Mouse (Mus musculus) intestine, embryonic 14.5 days (tissue): ENCODE measurements around the gene Nrarp. TPM values are rescaled to one million over a fixed set of nuclear protein-coding genes. Genes with fewer than 3 reads are reported as not detected.

ENCODE experiments used
- ATAC-seq: fragments of 200-750 bp; cut with Nextera tagmentation; replicated peaks from 2 replicates; pipeline ENCODE4 v1.8.0; 2017; ENCODE audit warnings: low read depth, moderate number of reproducible peaks, moderate TSS enrichment, moderate library complexity; ENCODE audit not compliant: low FRiP score, low TSS enrichment
- DNase-seq: peaks from one replicate; pipeline ENCODE4 v3.0.0-alpha.2; 2018; ENCODE audit warnings: low spot score
- H3K27ac ChIP-seq: fragments of 300-500 bp; sonication (generic); 2 replicates; pipeline ENCODE4 v1.5.1; 2014; ENCODE audit warnings: low read depth, mild to moderate bottlenecking, control low read depth
- H3K27me3 ChIP-seq: fragments of 300-500 bp; sonication (generic); replicated peaks from 2 replicates; pipeline ENCODE4 v1.6.1; 2014; ENCODE audit warnings: low read length, control low read depth; ENCODE audit not compliant: control insufficient read depth, insufficient read depth
- H3K36me3 ChIP-seq: fragments of 300-500 bp; sonication (generic); 2 replicates; pipeline ENCODE4 v1.6.1; 2014; ENCODE audit warnings: low read length, control low read depth; ENCODE audit not compliant: control insufficient read depth, insufficient read depth
- H3K4me1 ChIP-seq: fragments of 300-500 bp; sonication (generic); replicated peaks from 2 replicates; pipeline ENCODE4 v1.6.1; 2014; ENCODE audit warnings: low read length, control low read depth, mixed read lengths; ENCODE audit not compliant: control insufficient read depth, insufficient read depth
- H3K4me2 ChIP-seq: fragments of 300-500 bp; sonication (generic); 2 replicates; pipeline ENCODE4 v1.6.1; 2014; ENCODE audit warnings: low read length
- H3K4me3 ChIP-seq: fragments of 300-500 bp; sonication (generic); 2 replicates; pipeline ENCODE4 v1.5.1; 2014; ENCODE audit warnings: low read depth, low read length, control low read depth, mixed read lengths
- H3K9ac ChIP-seq: fragments of 300-500 bp; sonication (generic); 2 replicates; pipeline ENCODE4 v1.6.1; 2014; ENCODE audit warnings: mild to moderate bottlenecking, low read length
- H3K9me3 ChIP-seq: fragments of 300-500 bp; sonication (generic); 2 replicates; pipeline ENCODE4 v1.6.1; 2016; ENCODE audit warnings: low read length, control low read depth; ENCODE audit not compliant: control insufficient read depth
- WGBS: fragments of 180-500 bp; shearing (Covaris S2); extraction: QIAGEN DNeasy Blood & Tissue Kit; methylation state at CpG from one replicate; pipeline ENCODE4 v1.1.7; 2014; 5-methylcytosine and 5-hydroxymethylcytosine counted together
- polyA plus RNA-seq: library from polyadenylated mRNA; unstranded; fragments of >200 nt; fragmentation: Nextera tagmentation; extraction: Ambion mirVana; gene quantifications from 2 replicates; pipeline ENCODE4 v1.2.1, GENCODE M21; 2014

Gene Nrarp
- polyA plus RNA-seq, 1 experiment from 2014 or later = 13.2 TPM

DNA sequence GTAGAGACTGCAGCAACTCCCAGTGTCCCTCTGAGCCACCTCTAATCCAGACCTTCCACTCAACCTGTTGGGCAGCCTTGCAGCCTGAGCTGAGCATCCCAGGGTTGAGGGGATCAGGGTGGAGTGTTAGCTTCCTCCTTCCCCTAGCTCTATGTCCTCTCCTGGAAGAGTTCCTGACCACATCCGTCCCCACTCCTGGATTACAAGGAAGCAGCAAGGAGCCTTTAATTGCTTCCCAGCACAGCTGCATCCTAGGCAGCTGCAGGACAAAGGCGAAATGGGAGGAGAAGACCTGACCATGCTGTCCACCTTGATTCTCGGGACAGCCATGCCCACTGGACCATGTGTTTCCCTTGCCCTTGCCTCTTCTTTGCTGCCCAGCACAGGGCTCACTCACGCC lies 3.5 kb upstream of the Nrarp start:
- H3K4me2 ChIP-seq = 0 out of 2 replicates have a peak overlapping the region, but pooled peaks have one; percentile 7
- H3K27me3 ChIP-seq = peaks cover 56% of the 10 kb centered on the region
- 0 out of 2 replicates have a peak overlapping the region, but pooled peaks have one; percentile 2 for H3K9ac ChIP-seq
- H3K36me3 ChIP-seq = no peaks in the 10 kb centered on the region
- H3K4me3 ChIP-seq = no peak overlapping the region
- DNase-seq = no peak
- H3K4me1 ChIP-seq = peaks cover 23% of the 10 kb centered on the region
- 0 out of 2 replicates have a peak overlapping the region, but pooled peaks have one; percentile 24 for H3K27ac ChIP-seq
- no peak for ATAC-seq
- H3K9me3 ChIP-seq = no peaks in the 10 kb centered on the region
- WGBS = 43% methylated on average over 4 of the region's 4 CpGs

DNA sequence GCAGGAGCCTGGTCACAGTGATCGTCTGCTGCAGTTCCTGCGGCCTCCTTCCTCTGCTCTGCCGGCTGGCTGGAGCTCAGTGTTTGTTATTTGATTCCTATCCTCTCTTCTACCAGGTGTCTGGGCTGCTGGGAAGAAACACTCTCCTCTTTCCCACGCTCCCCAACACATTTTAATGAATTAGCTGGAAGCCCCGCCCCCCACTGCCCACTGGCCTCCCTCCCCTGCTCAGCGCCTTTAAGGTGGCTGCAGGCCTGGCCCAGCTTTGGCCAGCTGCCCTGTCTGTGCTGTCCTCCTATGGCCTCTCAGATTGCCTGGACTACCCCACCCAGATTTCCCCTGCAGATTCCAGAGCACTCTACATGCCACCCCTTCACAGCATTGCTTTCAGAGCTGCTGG lies 2.9 kb upstream of the Nrarp start:
- Histone ChIP-seq H3K36me3 (no peaks in the 10 kb centered on the region), H3K27ac (0 out of 2 replicates have a peak overlapping the region, but pooled peaks have one; percentile 40), H3K9me3 (no peaks in the 10 kb centered on the region), H3K4me2 (0 out of 2 replicates have a peak overlapping the region, but pooled peaks have one; percentile 7), H3K4me3 (no peak overlapping the region), H3K27me3 (peaks cover 62% of the 10 kb centered on the region), H3K4me1 (peaks cover 24% of the 10 kb centered on the region), H3K9ac (peak overlapping the region; percentile 8; the same call in 1 of the 2 replicates)
- DNase-seq (peak; percentile 58), ATAC-seq (no peak)
- WGBS = 4% methylated on average over 6 of the region's 6 CpGs

DNA sequence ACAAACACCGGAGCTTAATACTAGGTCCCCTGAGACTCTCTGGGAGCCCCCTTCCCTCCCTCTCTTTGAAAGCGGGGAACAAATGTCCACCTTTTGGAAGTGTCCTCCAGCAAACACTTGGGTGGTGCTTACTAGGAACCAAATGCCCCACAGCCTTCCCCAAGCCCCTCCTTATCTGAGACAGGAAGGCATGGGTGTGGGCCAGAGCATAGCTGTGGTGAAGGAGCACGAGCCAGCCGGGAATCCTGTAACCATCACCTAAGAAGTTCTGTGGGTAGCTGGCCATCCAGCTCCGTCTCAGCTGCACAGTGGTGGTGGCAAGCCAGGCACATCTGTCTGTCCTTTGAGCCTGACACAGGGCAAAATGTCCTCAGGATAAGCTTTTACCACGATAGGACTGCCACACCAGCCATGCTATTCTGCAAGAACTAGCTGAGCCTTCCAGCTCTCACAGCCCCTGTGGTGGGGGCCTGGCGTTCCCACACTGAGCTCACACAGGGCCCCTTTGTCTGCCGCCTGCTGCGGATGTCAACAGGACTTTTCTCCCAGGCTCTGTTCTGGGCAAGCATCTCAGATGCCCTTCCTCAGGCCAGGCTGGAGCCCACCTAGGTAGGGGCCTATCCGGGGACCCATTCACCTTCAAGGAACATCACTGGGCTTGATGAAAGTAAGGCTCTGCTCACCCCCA lies 2.1 kb upstream of the Nrarp start:
- DNase-seq (no peak), ATAC-seq (no peak)
- H3K27ac ChIP-seq = no peak overlapping the region
- H3K4me3 ChIP-seq = no peak overlapping the region
- 28% methylated on average over 10 of the region's 10 CpGs for WGBS
- H3K9me3 ChIP-seq = no peaks in the 10 kb centered on the region
- peaks cover 69% of the 10 kb centered on the region for H3K27me3 ChIP-seq
- no peak overlapping the region for H3K4me2 ChIP-seq
- H3K9ac ChIP-seq = no peak overlapping the region
- H3K36me3 ChIP-seq = no peaks in the 10 kb centered on the region
- peaks cover 24% of the 10 kb centered on the region for H3K4me1 ChIP-seq

DNA sequence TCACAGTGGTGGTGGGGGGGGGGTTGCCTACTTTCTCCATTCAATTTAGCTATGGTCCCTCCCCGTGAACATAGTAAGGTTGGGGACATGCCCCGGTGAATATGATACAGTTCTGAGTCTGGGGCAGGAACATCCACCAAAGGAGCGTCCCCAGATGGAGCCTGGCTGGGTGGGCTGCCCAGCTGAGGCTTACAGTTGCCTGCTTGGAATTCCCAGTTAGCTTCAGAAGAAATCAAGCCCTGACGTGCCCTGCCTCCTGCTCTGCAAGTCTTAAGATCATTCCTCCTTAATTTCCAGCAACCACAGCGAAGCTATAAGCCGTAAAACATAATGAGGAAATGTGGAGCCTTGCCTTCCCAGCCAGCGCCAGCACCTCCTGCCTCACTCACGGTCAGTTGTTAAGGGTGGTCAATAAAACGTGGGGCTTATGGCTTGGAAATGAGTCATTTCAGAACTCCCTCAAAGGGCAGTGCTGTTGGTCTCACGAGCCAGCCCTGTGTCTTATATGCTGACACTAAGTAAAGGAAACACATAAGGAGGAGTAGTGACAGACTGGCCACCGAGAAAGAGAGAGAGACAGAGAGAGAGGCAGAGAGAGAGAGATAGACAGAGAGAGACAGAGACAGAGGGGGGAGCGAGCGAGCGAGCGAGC lies 866 bp upstream of the Nrarp start:
- Histone ChIP-seq H3K27me3 (peaks cover 82% of the 10 kb centered on the region), H3K36me3 (no peaks in the 10 kb centered on the region), H3K4me1 (peaks cover 24% of the 10 kb centered on the region), H3K27ac (no peak overlapping the region), H3K9me3 (no peaks in the 10 kb centered on the region), H3K4me2 (peak overlapping the region; percentile 74), H3K4me3 (no peak overlapping the region), H3K9ac (no peak overlapping the region)
- ATAC-seq = no peak
- no peak for DNase-seq
- 31% methylated on average over 15 of the region's 15 CpGs for WGBS

GRCm38 (mm10) chr2:25180973-25181890 lies 674 bp downstream of the Nrarp start:
- peak overlapping the region; percentile 54 for H3K4me3 ChIP-seq
- H3K9ac ChIP-seq = peak overlapping the region; percentile 25
- peak overlapping the region; percentile 47; the same call in 1 of the 2 replicates for H3K27ac ChIP-seq
- H3K36me3 ChIP-seq = no peaks in the 10 kb centered on the region
- peaks cover 84% of the 10 kb centered on the region for H3K27me3 ChIP-seq
- peaks cover 30% of the 10 kb centered on the region for H3K4me1 ChIP-seq
- under 1% methylated on average over 97 of the region's 100 CpGs for WGBS
- peak; percentile 82 for DNase-seq
- no peaks in the 10 kb centered on the region for H3K9me3 ChIP-seq
- peak overlapping the region; percentile 74 for H3K4me2 ChIP-seq
- ATAC-seq = peak; percentile 37

GRCm38 (mm10) chr2:25181891-25182397 lies 1.4 kb downstream of the Nrarp start:
- H3K4me3 ChIP-seq = peak overlapping the region; percentile 54

DNA sequence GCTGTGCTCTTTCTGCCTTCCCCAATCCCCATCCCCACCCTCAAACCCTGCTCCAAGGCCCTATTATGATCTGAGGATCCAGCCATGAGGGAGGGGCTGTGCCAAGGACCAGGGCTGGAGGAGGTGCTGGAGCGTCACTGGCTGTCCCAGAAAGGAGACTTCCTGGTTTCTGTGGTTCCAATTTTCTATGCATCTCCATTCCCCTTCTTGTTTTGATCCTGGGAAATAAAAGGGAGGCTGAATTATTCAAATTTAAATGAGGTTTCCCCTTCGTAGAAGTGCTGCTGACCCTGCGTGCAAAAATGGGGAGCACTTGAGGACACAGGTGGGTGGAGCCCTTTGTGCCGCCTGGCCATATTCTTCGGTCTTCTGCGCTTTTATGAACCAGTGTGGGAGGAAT lies 2.1 kb downstream of the Nrarp start:
- DNase-seq (no peak), ATAC-seq (no peak)
- peak overlapping the region; percentile 74 for H3K4me2 ChIP-seq
- peaks cover 77% of the 10 kb centered on the region for H3K27me3 ChIP-seq
- peaks cover 23% of the 10 kb centered on the region for H3K4me1 ChIP-seq
- no peak overlapping the region for H3K27ac ChIP-seq
- H3K36me3 ChIP-seq = no peaks in the 10 kb centered on the region
- no peaks in the 10 kb centered on the region for H3K9me3 ChIP-seq
- 34% methylated on average over 6 of the region's 6 CpGs for WGBS
- no peak overlapping the region for H3K9ac ChIP-seq
- peak overlapping the region; percentile 54 for H3K4me3 ChIP-seq

More at GRCm38 (mm10) chr2:25181891-25182397, 1.4 kb downstream of the Nrarp start:
- peaks cover 29% of the 10 kb centered on the region for H3K4me1 ChIP-seq
- peak overlapping the region; percentile 25 for H3K9ac ChIP-seq
- H3K27ac ChIP-seq = no peak overlapping the region
- no peak for ATAC-seq
- no peaks in the 10 kb centered on the region for H3K9me3 ChIP-seq
- H3K36me3 ChIP-seq = no peaks in the 10 kb centered on the region
- WGBS = 2% methylated on average over 17 of the region's 17 CpGs
- H3K4me2 ChIP-seq = peak overlapping the region; percentile 74
- no peak for DNase-seq
- peaks cover 80% of the 10 kb centered on the region for H3K27me3 ChIP-seq

- H3K9me3 ChIP-seq = no peaks in the 10 kb centered on the region
- DNase-seq (no peak), ATAC-seq (no peak)
- peaks cover 19% of the 10 kb centered on the region; the same call in 1 of the 2 replicates for H3K4me1 ChIP-seq
- H3K36me3 ChIP-seq = no peaks in the 10 kb centered on the region
- H3K27ac ChIP-seq = no peak overlapping the region
- 67% methylated on average over 2 of the region's 2 CpGs for WGBS
- no peak overlapping the region for H3K4me3 ChIP-seq
- H3K27me3 ChIP-seq = peaks cover 70% of the 10 kb centered on the region
- no peak overlapping the region for H3K4me2 ChIP-seq
- H3K9ac ChIP-seq = no peak overlapping the region
These were observed 2.8 kb downstream of the Nrarp start for GRCm38 (mm10) chr2:25183336-25183735.
